Mouse (Mus musculus) layer of hippocampus, postnatal 14 days (tissue): ENCODE results near the gene Olfr1280. TPM values are rescaled to one million over a fixed set of nuclear protein-coding genes. Genes with fewer than 3 reads are reported as not detected.
"Not testable (repeated sequence)": the region's sequence is repeated elsewhere in the genome, so short reads cannot be mapped to it uniquely, and the experiment has no call there.

Experiments used
- DNase-seq, 2 experiments: peaks; one replicate each; pipeline ENCODE4 v3.0.0; 2021 to 2022; ENCODE audit warnings: low spot score in 2 of 2, mixed read lengths in 1 of 2
- long read RNA-seq, 2 experiments: library from polyadenylated mRNA; stranded (forward); transcript quantifications; one replicate each; pipeline ENCODE4 v2.0.0; 2021
- total RNA-seq, 2 experiments: library from RNA; stranded (reverse); gene quantifications; 2 replicates each; pipeline ENCODE4 v1.2.3; 2021

Olfr1280 gene
- not detected for total RNA-seq
- long read RNA-seq, experiment 1, result 0 reads
- long read RNA-seq, experiment 2, result 0 reads

DNA sequence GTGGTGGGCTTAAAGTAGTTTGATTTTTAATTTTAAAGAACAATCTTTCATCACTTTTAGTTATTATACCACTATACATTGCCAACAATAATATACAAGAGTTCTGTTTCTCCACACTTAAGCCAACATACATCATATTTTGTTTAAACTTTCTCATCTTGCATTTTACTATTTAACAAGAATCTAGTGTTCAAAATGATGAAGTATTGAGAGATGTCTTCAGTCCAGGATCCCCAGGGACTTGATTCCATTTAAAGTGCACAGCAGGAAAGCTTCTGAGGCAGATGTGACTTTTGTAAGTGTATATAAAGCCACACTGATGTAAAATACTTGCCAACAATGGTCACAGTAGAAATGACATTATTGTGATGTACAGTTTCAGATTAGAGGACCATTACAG is at the start of gene Olfr1280:
Olfr1280 (plus strand) TSS at position 301 of the 400 bp plus-strand sequence.
- no peak for DNase-seq

DNA sequence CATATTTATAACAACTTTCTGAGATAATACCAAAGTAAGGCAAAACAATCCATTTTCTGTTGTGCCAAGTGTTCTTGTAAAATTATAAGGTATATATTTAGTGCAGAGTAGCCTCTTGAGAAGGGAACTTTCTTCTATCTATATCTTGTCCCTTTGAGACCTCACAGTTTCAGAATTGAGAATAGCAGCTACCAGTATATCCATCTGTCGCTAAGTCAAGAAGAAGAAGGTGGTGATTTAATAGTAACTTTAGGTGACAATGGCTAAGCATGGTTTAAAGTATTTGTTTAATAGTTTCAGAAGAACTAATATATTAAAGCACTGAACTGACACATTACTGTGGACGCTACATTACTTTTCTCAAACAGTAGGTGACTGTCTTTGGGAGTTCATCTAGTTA is 39.8 kb upstream of the Olfr1280 start, which contains the start of gene Olfr1277:
Olfr1277 (minus strand) TSS at position 101 of the 400 bp plus-strand sequence.
- no peak for DNase-seq

DNA sequence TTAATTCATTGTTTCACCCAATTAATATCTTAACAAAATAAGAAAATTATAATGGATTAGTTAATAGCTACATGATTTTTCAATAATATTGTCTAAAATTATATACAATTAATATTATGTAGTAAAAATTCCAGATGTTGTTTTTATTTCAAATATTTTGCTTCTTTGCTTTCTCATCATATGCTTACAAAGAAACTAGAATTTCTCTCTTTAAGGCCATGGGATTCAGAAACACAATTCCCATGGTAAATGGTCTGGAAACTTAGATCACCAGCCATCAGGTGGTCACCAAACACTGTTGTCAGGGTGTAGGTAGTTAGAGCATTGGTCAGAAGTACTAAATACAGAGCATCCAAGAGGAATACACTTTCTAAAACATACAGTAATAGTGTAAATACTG is 24.0 kb upstream of the Olfr1280 start, which contains the start of gene Olfr1278:
Olfr1278 (plus strand) TSS at position 301 of the 400 bp plus-strand sequence.
- DNase-seq, result no peak

DNA sequence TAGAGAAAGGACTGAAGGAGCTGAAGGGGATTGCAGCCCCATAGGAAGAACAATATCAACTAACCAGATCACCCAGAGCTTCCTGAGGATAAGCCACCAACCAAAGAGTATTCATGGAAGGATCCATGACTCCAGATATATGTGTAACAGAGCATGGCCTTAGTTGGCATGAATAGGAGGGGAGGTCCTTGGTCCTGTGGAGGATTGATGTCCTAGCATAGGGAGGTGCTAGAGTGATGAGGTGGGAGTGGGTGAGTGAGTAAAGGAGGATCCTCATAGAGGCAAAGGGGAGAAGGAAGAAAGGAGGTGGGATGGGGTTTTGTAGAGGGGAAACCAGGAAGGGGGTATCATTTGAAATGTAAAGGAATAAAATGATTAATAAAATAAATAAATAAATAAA is 15.3 kb upstream of the Olfr1280 start:
- DNase-seq, result no peak

DNA sequence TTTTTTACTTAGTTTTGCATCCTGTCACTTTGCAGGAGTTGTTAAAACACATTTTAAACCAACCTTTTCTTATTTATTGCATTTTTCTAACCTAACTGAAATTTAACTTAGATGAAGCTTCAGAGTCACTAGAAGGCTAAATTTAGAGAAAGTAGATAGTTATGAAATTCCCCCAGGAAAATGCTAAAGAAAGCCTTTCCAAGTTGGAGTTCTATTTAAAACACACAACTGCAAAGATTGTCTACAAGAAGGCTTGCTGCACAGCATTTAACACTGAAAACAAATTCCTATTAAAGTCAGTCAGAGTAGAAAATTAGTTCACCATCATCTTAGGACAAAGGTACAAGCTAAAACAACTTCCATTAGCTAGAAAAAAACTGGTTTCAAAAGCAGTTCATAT is 13.4 kb upstream of the Olfr1280 start, which contains the start of gene Olfr1279:
Olfr1279 (plus strand) TSS at position 262 of the 400 bp plus-strand sequence.
- DNase-seq, result no peak

DNA sequence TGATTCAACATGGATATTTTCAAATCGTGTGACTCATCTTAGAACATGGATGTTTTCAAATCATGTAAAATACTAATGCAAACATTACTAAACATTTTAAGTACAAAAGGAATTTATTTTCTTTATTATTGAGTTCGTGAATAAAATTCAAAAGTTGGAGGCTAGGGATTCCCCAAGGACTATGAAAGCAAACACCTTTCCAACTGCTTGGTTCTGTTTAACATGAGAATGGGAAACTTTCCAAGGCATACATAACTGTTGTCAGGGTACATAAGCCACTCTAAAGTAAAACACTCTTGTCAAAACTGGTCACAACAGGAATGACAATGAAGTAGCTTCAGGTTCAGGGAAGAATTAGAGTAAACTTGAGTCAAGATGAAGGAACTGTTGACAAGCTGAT is 12.4 kb downstream of the Olfr1280 start, which contains the start of gene Olfr1281:
Olfr1281 (plus strand) TSS at position 301 of the 400 bp plus-strand sequence.
- no peak for DNase-seq

DNA sequence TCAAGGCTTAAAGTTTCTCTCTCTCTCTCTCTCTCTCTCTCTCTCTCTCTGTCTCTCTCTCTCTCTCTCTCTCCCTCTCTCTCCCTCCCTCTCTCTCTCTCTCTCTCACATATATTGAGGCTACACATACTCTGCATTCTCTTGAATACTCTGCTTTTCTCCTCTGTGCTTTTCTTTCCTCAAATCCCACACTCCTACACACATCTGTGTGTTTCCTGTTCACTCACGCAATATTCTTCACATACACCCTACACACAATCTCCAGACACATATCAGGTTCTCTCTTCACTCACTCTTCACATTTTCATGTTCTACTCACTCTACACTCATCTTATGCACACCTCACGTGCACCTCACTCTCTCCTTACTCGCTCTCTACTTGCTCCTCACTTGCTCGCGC is 19.9 kb downstream of the Olfr1280 start:
- not testable (repeated sequence) for DNase-seq

DNA sequence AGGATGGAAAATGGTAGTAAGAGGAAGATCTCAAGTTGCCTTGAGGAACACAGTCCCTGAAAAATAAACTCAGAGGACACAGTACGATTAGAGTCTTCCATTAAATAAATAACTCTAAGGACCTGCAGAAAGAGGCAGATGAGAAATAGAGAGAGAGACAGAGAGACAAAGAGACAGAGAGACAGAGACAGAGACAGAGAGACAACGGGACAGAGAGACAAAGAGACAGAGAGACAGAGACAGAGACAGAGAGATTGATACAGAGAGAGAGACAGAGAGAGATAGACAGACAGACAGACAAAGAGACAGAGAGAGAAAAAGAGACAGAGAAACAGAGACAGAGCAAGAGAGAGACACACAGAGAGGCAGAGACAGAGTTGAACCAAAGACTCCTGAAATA is 22.2 kb downstream of the Olfr1280 start, which contains the start of gene Olfr1282:
Olfr1282 (minus strand) TSS at position 101 of the 400 bp plus-strand sequence.
- DNase-seq, result no peak

DNA sequence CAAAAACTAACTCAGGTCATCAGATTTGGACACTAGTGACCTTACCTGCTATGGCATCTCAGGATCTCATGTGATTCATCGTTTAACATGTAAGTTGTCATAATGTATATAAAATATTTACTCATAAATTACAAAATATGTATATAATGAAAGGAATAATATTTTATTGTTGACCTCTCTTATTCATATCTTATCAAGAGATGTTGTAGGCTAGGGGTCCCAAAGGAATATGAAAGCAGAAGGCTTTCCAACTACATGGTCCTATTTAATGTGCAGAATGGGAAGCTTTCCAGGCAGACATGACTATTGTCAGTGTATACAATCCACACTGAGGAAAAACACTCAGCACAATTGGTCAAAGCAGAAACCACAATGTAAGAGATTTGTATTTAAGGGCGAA is 52.7 kb downstream of the Olfr1280 start, which contains the start of gene Olfr1283:
Olfr1283 (plus strand) TSS at position 301 of the 400 bp plus-strand sequence.
- DNase-seq, result no peak

DNA sequence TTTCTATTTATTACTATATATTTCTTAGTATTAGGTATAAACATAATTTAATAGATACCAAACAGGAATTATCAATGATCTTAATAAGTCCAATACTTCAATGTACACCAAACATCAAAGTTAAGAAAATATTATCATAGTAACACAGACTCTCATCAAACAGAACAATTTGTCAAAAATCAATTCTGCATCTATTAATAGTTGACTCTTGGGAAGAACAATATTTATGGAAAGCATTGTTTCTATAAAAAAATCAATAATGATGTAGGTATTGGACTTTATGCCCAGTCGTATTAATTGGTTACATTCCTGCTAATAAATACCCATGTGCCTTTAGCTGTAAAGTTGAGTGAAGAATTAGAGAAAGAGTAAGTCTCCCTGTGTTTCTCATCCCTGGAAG is 61.4 kb downstream of the Olfr1280 start, which contains the start of gene Olfr1284:
Olfr1284 (plus strand) TSS at position 301 of the 400 bp plus-strand sequence.
- no peak for DNase-seq

Other genes with a start within 250 kb of the Olfr1280 start
- not detected for gene Gm13941, start 208.0 kb upstream of the Olfr1280 start, total RNA-seq
- not detected for gene Gm15130, start 161.1 kb upstream of the Olfr1280 start, total RNA-seq
- gene 4930430A15Rik, start 84.4 kb upstream of the Olfr1280 start, total RNA-seq, result not detected
- gene Olfr1275, start 78.7 kb upstream of the Olfr1280 start, total RNA-seq, result not detected
- gene Olfr1276, start 59.5 kb upstream of the Olfr1280 start, total RNA-seq, result not detected
- gene Olfr1277, start 39.9 kb upstream of the Olfr1280 start, total RNA-seq, result not detected
- not detected for gene Olfr1278, start 23.9 kb upstream of the Olfr1280 start, total RNA-seq
- gene Olfr1279, start 13.4 kb upstream of the Olfr1280 start, total RNA-seq, result not detected
- not detected for gene Olfr1281, start 12.5 kb downstream of the Olfr1280 start, total RNA-seq
- not detected for gene Olfr1282, start 22.1 kb downstream of the Olfr1280 start, total RNA-seq
- not detected for gene Olfr1283, start 52.8 kb downstream of the Olfr1280 start, total RNA-seq
- gene Olfr1284, start 61.5 kb downstream of the Olfr1280 start, total RNA-seq, result not detected
- not detected for gene Olfr1286, start 109.1 kb downstream of the Olfr1280 start, total RNA-seq
- gene Olfr1287, start 135.1 kb downstream of the Olfr1280 start, total RNA-seq, result not detected
- gene Olfr1288, start 160.1 kb downstream of the Olfr1280 start, total RNA-seq, result not detected
- not detected for gene Olfr1289, start 166.8 kb downstream of the Olfr1280 start, total RNA-seq
- gene Olfr1290, start 179.8 kb downstream of the Olfr1280 start, total RNA-seq, result not detected
- gene Olfr1291-ps1, start 183.2 kb downstream of the Olfr1280 start, total RNA-seq, result not detected
- not detected for gene Olfr1293-ps, start 211.2 kb downstream of the Olfr1280 start, total RNA-seq
- not detected for gene Olfr1294, start 226.3 kb downstream of the Olfr1280 start, total RNA-seq